Mouse (Mus musculus): ENCODE data around the gene Zswim4. TPM values are rescaled to one million over a fixed set of nuclear protein-coding genes. Genes with fewer than 3 reads are reported as not detected.

Gene Zswim4
- polyA plus RNA-seq, 2 experiments = 0.74 to 1.9 TPM

- peak overlapping the region; percentile 85 for H3K4me2 ChIP-seq (ENCODE audit: low read depth)
- peak; percentile 82 for ATAC-seq (ENCODE audit: insufficient read depth)
- H3K27me3 ChIP-seq (ENCODE audit: control insufficient read depth, insufficient read depth, low read length) = peaks cover 21% of the 10 kb centered on the region
- DNase-seq (ENCODE audit: low read depth in 3 of 3, low spot score in 3 of 3) = peak; percentile 81 to 88 (median 82)
- peak overlapping the region; percentile 61 for H3K27ac ChIP-seq
- H3K9ac ChIP-seq (replicated peaks) = peak overlapping the region; percentile 62
- TF ChIP-seq EP300 (IDR thresholded peaks at IDR 0.05; ENCODE audit: low read depth) (no peak), CTCF (IDR thresholded peaks at IDR 0.05; ENCODE audit: low read depth) (no peak)
- peak overlapping the region; percentile 48 to 56 for H3K4me3 ChIP-seq (ENCODE audit: insufficient read depth in 1 of 2, low read depth in 2 of 2, low read length in 2 of 2)
- no peaks in the 10 kb centered on the region for H3K36me3 ChIP-seq (replicated peaks; ENCODE audit: control insufficient read depth, insufficient read depth, low read depth)
- peaks cover 3 to 23% of the 10 kb centered on the region in 2 experiments for H3K4me1 ChIP-seq (replicated peaks; ENCODE audit: control insufficient read depth in 2 of 2, insufficient read depth in 2 of 2, low read length in 1 of 2)
- 2% methylated on average over 30 of the region's 30 CpGs for WGBS (ENCODE audit: insufficient replicate concordance)
- no peaks in the 10 kb centered on the region for H3K9me3 ChIP-seq (ENCODE audit: control insufficient read depth, low read length)
Measured at GRCm38 (mm10) chr8:84197922-84198774, 38.7 kb downstream of the Zswim4 start.

- H3K9me3 ChIP-seq (ENCODE audit: control insufficient read depth, low read length) = no peaks in the 10 kb centered on the region
- peak overlapping the region; percentile 61; the same call in 1 of the 2 replicates for H3K27ac ChIP-seq
- no peaks in the 10 kb centered on the region for H3K36me3 ChIP-seq (replicated peaks; ENCODE audit: control insufficient read depth, insufficient read depth, low read depth)
- ATAC-seq (ENCODE audit: insufficient read depth) (no peak), DNase-seq (ENCODE audit: low read depth in 3 of 3, low spot score in 3 of 3) (no peak)
- 5% methylated on average over 43 of the region's 43 CpGs for WGBS (ENCODE audit: insufficient replicate concordance)
- TF ChIP-seq CTCF (IDR thresholded peaks at IDR 0.05; ENCODE audit: low read depth) (no peak), EP300 (IDR thresholded peaks at IDR 0.05; ENCODE audit: low read depth) (no peak)
- peaks cover 8 to 26% of the 10 kb centered on the region in 2 experiments for H3K4me1 ChIP-seq (replicated peaks; ENCODE audit: control insufficient read depth in 2 of 2, insufficient read depth in 2 of 2, low read length in 1 of 2)
- H3K4me2 ChIP-seq (ENCODE audit: low read depth) = peak overlapping the region; percentile 85
- H3K4me3 ChIP-seq (ENCODE audit: insufficient read depth in 1 of 2, low read depth in 2 of 2, low read length in 2 of 2) = peak overlapping the region; percentile 48 to 56
- peaks cover 18% of the 10 kb centered on the region for H3K27me3 ChIP-seq (ENCODE audit: control insufficient read depth, insufficient read depth, low read length)
- H3K9ac ChIP-seq (replicated peaks) = peak overlapping the region; percentile 62
Measured at GRCm38 (mm10) chr8:84197141-84197921, 39.5 kb downstream of the Zswim4 start.

- Histone ChIP-seq H3K27me3 (ENCODE audit: control insufficient read depth, insufficient read depth, low read length) (no peaks in the 10 kb centered on the region; the same call in 1 of the 2 replicates), H3K9ac (replicated peaks) (no peak overlapping the region), H3K4me2 (ENCODE audit: low read depth) (no peak overlapping the region), H3K4me3 (ENCODE audit: insufficient read depth in 1 of 2, low read depth in 2 of 2, low read length in 2 of 2) (no peak overlapping the region), H3K4me1 (replicated peaks; ENCODE audit: control insufficient read depth in 2 of 2, insufficient read depth in 2 of 2, low read length in 1 of 2) (peaks cover 11 to 27% of the 10 kb centered on the region in 2 experiments), H3K36me3 (replicated peaks; ENCODE audit: control insufficient read depth, insufficient read depth, low read depth) (no peaks in the 10 kb centered on the region), H3K27ac (no peak overlapping the region), H3K9me3 (ENCODE audit: control insufficient read depth, low read length) (no peaks in the 10 kb centered on the region)
- DNase-seq (ENCODE audit: low read depth in 3 of 3, low spot score in 3 of 3) (no peak), ATAC-seq (ENCODE audit: insufficient read depth) (no peak)
- TF ChIP-seq EP300 (IDR thresholded peaks at IDR 0.05; ENCODE audit: low read depth) (no peak), CTCF (IDR thresholded peaks at IDR 0.05; ENCODE audit: low read depth) (no peak)
- WGBS (ENCODE audit: insufficient replicate concordance) = 60% methylated on average over 3 of the region's 3 CpGs
Measured at GRCm38 (mm10) chr8:84194224-84194743, 42.6 kb downstream of the Zswim4 start.

DNA sequence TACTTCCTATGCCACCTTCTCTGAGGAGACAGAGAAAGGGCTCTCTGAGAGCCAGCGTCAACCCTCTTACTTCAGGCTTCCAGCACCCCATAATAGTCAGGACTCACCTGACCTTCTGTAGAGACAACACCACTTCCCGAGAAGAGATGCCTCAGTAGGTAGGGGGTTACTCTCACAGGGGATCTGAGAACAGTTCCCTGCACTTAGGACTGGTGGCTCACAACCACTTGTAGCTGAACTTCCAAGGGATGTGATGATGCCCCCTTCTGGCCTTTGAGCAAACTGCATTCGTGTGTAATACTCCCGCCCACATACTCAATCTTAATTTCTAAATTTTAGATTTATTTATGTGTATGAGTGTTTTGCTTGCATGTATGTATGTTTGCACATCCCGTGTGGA lies 43.3 kb downstream of the Zswim4 start:
- H3K27me3 ChIP-seq (ENCODE audit: control insufficient read depth, insufficient read depth, low read length) = no peaks in the 10 kb centered on the region; the same call in 1 of the 2 replicates
- ATAC-seq (ENCODE audit: insufficient read depth) = no peak
- 62% methylated on average over 5 of the region's 5 CpGs for WGBS (ENCODE audit: insufficient replicate concordance)

More for the DNA sequence above, 43.3 kb downstream of the Zswim4 start:
- no peak for DNase-seq (ENCODE audit: low read depth in 3 of 3, low spot score in 3 of 3)
- Histone ChIP-seq H3K36me3 (replicated peaks; ENCODE audit: control insufficient read depth, insufficient read depth, low read depth) (no peaks in the 10 kb centered on the region), H3K4me3 (ENCODE audit: insufficient read depth in 1 of 2, low read depth in 2 of 2, low read length in 2 of 2) (no peak overlapping the region), H3K4me2 (ENCODE audit: low read depth) (no peak overlapping the region), H3K9me3 (ENCODE audit: control insufficient read depth, low read length) (no peaks in the 10 kb centered on the region), H3K4me1 (replicated peaks; ENCODE audit: control insufficient read depth in 2 of 2, insufficient read depth in 2 of 2, low read length in 1 of 2) (peaks cover 11 to 21% of the 10 kb centered on the region in 2 experiments), H3K9ac (replicated peaks) (no peak overlapping the region), H3K27ac (no peak overlapping the region)
- TF ChIP-seq CTCF (IDR thresholded peaks at IDR 0.05; ENCODE audit: low read depth) (peak; percentile 76), EP300 (IDR thresholded peaks at IDR 0.05; ENCODE audit: low read depth) (no peak)
